Mouse (Mus musculus) leukemia stem cell, adult 10-12 weeks (primary cell): ENCODE results near the gene Itga3. TPM values are rescaled to one million over a fixed set of nuclear protein-coding genes. Genes with fewer than 3 reads are reported as not detected.

ENCODE experiments used
- polyA plus RNA-seq: library from polyadenylated mRNA; stranded (reverse); fragments of >175 nt; gene quantifications from 2 replicates; pipeline ENCODE4 v1.2.3, GENCODE M21; 2012; ENCODE audit warnings: low replicate concordance

Itga3 gene
- polyA plus RNA-seq = 1.3 and 1.8 TPM in 2 replicates

DNA sequence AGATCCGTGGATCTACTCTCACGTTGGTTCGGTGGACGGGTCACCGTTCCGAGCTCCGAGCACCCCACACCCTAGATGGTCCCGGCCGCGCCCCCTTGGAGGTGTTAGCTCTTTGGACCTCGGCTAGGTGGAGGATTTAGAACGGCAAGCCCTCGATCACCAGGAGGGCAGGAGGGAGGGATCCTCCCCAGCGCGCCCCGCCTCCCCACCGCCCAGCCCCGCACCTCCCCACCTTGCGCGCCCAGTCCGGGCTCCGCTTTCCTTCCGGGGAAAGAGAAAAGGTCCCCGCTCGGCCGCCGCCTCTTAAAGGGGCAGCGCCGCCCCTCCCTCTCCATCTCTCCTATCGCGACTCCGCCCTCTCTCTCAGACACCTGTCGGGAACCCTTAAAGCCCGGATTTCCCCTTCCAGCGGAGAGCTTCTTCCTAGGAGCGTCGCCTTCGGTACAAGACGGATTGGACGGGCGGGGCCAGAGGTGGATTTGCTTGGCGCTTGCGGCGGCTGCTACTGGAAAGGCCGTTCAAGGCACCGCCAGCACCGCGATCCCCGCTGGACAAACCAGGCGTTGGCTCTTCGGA, at the start of gene Itga3:
Gene Itga3 (minus strand): TSS at position 266 of the 576 bp plus-strand sequence.

GRCm38 (mm10) chr11:95119990-95120632, 43.5 kb upstream of the Itga3 start, which contains the start of gene Dlx3:
Gene Dlx3, plus strand, starts transcription at chr11:95120119.

DNA sequence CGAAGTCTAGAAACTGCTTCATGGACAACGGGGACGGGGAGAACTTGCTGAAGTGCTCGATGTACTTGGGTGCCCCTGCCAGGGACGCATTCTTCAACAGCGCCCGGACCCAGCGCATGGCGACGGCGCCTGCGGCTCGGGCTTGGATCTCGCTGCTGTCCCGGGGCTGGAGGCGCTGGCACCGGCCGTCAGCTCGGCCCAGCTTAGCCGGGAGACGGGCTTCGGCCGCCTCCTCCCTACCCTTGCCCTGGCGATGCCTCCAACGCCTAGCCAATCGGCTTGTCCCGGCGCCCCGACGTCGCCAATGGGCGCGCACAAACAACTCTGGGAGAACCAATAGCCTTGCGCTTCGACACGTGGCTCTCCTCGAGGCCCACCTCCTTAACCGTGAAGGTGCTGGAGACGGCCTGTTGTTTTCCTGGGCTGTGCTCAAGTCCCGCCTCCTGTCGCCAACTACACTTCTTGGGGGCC, 35.4 kb downstream of the Itga3 start, which contains the start of gene Pdk2:
Gene Pdk2 (minus strand): TSS at position 216 of the 471 bp plus-strand sequence.

GRCm38 (mm10) chr11:95009629-95010014, 67.0 kb downstream of the Itga3 start, which contains the start of gene Samd14:
Gene Samd14, plus strand, starts transcription at chr11:95009879.

Other genes with a start within 250 kb of the Itga3 start
- 2.9 and 4.8 TPM in 2 replicates for gene Col1a1, start 140.6 kb downstream of the Itga3 start, polyA plus RNA-seq
- gene Hils1, start 109.2 kb downstream of the Itga3 start, polyA plus RNA-seq = not detected in 2 replicates
- not detected in 2 replicates for gene Sgca, start 100.5 kb downstream of the Itga3 start, polyA plus RNA-seq
- 486 and 536 TPM in 2 replicates for gene Ppp1r9b, start 85.8 kb downstream of the Itga3 start, polyA plus RNA-seq
- gene Samd14, start 66.9 kb downstream of the Itga3 start, polyA plus RNA-seq = 609 and 778 TPM in 2 replicates
- gene Pdk2, start 35.4 kb downstream of the Itga3 start, polyA plus RNA-seq = 6.0 and 7.6 TPM in 2 replicates
- gene Dlx3, start 43.3 kb upstream of the Itga3 start, polyA plus RNA-seq = not detected in 2 replicates
- gene Dlx4, start 69.5 kb upstream of the Itga3 start, polyA plus RNA-seq = 0.07 TPM in 1 of 2 replicates, not detected in the other
- 0.18 TPM in 1 of 2 replicates, not detected in the other for gene Tac4, start 184.7 kb upstream of the Itga3 start, polyA plus RNA-seq
- gene Kat7, start 233.4 kb upstream of the Itga3 start, polyA plus RNA-seq = 13.4 and 13.6 TPM in 2 replicates